Comparison of ENCODE assay signal across 12 mouse cellular contexts in the genomic region with DNA sequence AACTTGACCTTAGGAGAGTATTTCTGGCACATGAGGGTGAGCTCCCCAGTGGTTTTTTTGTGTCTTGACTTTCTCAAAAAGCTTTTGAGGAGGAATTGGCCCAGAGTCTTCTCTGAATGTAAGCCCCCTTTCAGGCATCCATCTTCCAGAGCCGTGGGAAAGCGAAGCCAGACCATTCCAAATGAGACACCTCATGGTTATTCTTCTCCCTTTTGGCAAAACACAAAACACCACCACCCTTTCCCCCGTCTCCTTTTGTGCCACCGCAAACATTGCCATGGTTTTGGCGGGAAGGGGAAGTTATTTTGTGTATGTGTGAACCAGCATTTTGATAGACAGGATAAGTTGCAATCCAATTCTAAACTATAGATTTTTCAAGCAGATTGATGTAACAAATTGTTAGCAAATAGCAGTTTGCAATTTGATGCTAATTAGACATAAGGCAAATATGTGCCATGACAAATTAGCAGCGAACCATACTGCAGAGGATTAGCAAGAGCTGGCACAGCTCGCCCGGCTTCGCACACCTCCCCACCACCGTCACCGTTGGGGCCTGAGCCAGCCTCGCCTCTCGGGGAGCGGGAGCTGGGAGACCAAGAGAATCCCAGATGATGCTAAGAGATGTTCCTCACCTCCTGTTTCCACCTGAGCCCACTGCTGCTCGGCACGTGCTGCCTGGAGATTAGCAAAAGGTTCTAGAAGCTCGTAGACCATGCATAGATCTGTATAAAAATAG.
DNase-seq lines count a peak whose midpoint lies in the region; ATAC-seq lines count a peak whose summit lies in the region.
"Had no signal": no experiment of that assay in that cellular context is flagged by ENCODE, and none has a peak within 500 bp of the region (broad histone marks: within the 10 kb centered on the region; RNA-seq: fewer than 3 reads in every experiment).

No protein-coding gene starts in this region.

- no peaks in the 10 kb centered on the region for H3K9me3 ChIP-seq in limb, embryonic 10.5 days (replicated peaks)
- H3K9me3 ChIP-seq: liver, embryonic 15.5 days had no signal

- DNase-seq in heart, adult 11 months: peak; percentile 46
- DNase-seq in heart, postnatal 4 days: no peak
- DNase-seq in Muller cell, postnatal 12 days (ENCODE audit: inconsistent ontology term): peak; percentile 19
- DNase-seq in brain, embryonic 18.5 days (ENCODE audit: low read depth, low spot score): peak; percentile 43
- peak; percentile 21 for DNase-seq in limb, embryonic 10.5 days (ENCODE audit: low spot score)
- no peak for DNase-seq in lung, postnatal 14 days
- DNase-seq: adrenal gland, adult 8-10 months; thymus, postnatal 4 days had no signal

- no peaks in the 10 kb centered on the region for H3K27me3 ChIP-seq in limb, embryonic 10.5 days (ENCODE audit: low read depth, poor library complexity, severe bottlenecking)
- H3K27me3 ChIP-seq: liver, embryonic 15.5 days had no signal

- ATAC-seq in megakaryocyte, adult 5-6 weeks (ENCODE audit: poor library complexity, severe bottlenecking): no peak

- H3K4me3 ChIP-seq in limb, embryonic 10.5 days: no peak overlapping the region
- H3K4me3 ChIP-seq: liver, embryonic 15.5 days had no signal

- no peak overlapping the region for H3K27ac ChIP-seq in limb, embryonic 10.5 days
- H3K27ac ChIP-seq: kidney, postnatal 0 days; liver, embryonic 15.5 days; macrophage had no signal

- 90% methylated on average over 17 of the region's 17 CpGs for WGBS in limb, embryonic 10.5 days

- no peaks in the 10 kb centered on the region for H3K36me3 ChIP-seq in limb, embryonic 10.5 days
- H3K36me3 ChIP-seq: liver, embryonic 15.5 days had no signal

- no peaks in the 10 kb centered on the region for H3K4me1 ChIP-seq in limb, embryonic 10.5 days
- H3K4me1 ChIP-seq: liver, embryonic 15.5 days had no signal

Comparison
In these comparisons a context has a peak if more than half of its experiments do, and no peak if none do; other contexts are left out.
1. DNase-seq: peak in heart, adult 11 months (single experiment), Muller cell, postnatal 12 days (single experiment), brain, embryonic 18.5 days (single experiment) and limb, embryonic 10.5 days (single experiment); none in heart, postnatal 4 days (single experiment) and lung, postnatal 14 days (single experiment).